Mouse (Mus musculus) stomach, embryonic 15.5 days (tissue): ENCODE data around the gene Esx1. TPM values are rescaled to one million over a fixed set of nuclear protein-coding genes. Genes with fewer than 3 reads are reported as not detected.

ENCODE experiments used
- ATAC-seq: fragments of 200-750 bp; cut with Nextera tagmentation; 2 replicates; pipeline ENCODE4 v1.8.0; 2017; ENCODE audit warnings: low read depth, moderate number of reproducible peaks, moderate TSS enrichment; ENCODE audit not compliant: insufficient read depth, low FRiP score
- H3K27ac ChIP-seq: fragments of 300-500 bp; sonication (generic); 2 replicates; pipeline ENCODE4 v1.5.1; 2015; ENCODE audit warnings: mild to moderate bottlenecking, inconsistent platforms
- H3K27me3 ChIP-seq: fragments of 300-500 bp; sonication (generic); replicated peaks from 2 replicates; pipeline ENCODE4 v1.6.1; 2015; ENCODE audit warnings: inconsistent platforms
- H3K36me3 ChIP-seq: fragments of 300-500 bp; sonication (generic); 2 replicates; pipeline ENCODE4 v1.6.1; 2015; ENCODE audit warnings: inconsistent platforms
- H3K4me1 ChIP-seq: fragments of 300-500 bp; sonication (generic); 2 replicates; pipeline ENCODE4 v1.6.1; 2015; ENCODE audit warnings: inconsistent platforms
- H3K4me2 ChIP-seq: fragments of 300-500 bp; sonication (generic); 2 replicates; pipeline ENCODE4 v1.6.1; 2015; ENCODE audit warnings: mild to moderate bottlenecking, inconsistent platforms
- H3K4me3 ChIP-seq: fragments of 300-500 bp; sonication (generic); replicated peaks from 2 replicates; pipeline ENCODE4 v1.5.1; 2015; ENCODE audit warnings: inconsistent platforms
- H3K9ac ChIP-seq: fragments of 300-500 bp; sonication (generic); 2 replicates; pipeline ENCODE4 v1.6.1; 2015; ENCODE audit warnings: inconsistent platforms
- H3K9me3 ChIP-seq: fragments of 300-500 bp; sonication (generic); 2 replicates; pipeline ENCODE4 v1.6.1; 2016; ENCODE audit warnings: inconsistent platforms
- WGBS: fragments of 180-500 bp; shearing (Covaris S2); methylation state at CpG from one replicate; pipeline ENCODE4 v1.1.7; 2015; 5-methylcytosine and 5-hydroxymethylcytosine counted together
- polyA plus RNA-seq: library from polyadenylated mRNA; unstranded; fragments of >200 nt; fragmentation: Nextera tagmentation; extraction: Ambion mirVana; gene quantifications from 2 replicates; pipeline ENCODE4 v1.2.1, GENCODE M21; 2015

The Esx1 gene
- not detected in 2 replicates for polyA plus RNA-seq

DNA sequence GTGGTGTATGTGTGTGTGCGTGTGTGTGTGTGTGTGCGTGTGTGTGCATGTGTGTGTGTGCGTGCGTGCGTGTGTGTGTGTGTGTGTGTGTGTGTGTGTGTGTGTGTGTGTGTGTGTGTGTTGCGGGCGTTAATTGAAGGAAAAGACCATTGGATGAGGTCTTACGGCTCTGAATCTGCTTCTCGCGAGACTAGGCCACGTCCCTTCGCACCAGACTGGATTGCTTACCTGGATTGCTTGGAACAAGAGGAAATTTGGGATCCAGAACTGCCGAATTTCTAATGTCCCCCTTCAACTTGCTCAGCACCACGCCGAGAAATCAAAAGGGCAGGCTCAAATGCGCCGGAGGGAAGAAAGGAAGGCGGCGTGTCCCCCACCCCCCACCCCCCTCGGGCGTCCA, at the start of gene Esx1:
Esx1 (minus strand) TSS at position 366 of the 400 bp plus-strand sequence.
- 0 out of 2 replicates have a peak, but pooled peaks cover 3% of the 10 kb centered on the region for H3K4me1 ChIP-seq
- WGBS = 39% methylated on average over 16 of the region's 21 CpGs
- peak within 1 kb of the TSS; percentile 30; the same call in 1 of the 2 replicates for H3K4me2 ChIP-seq
- H3K9ac ChIP-seq = no peak within 1 kb of the TSS
- H3K27me3 ChIP-seq = peaks cover 35% of the 10 kb centered on the region
- no peak within 1 kb of the TSS for H3K4me3 ChIP-seq
- no peak for ATAC-seq
- H3K36me3 ChIP-seq = no peaks in the 10 kb centered on the region
- H3K27ac ChIP-seq = no peak within 1 kb of the TSS
- no peaks in the 10 kb centered on the region for H3K9me3 ChIP-seq

DNA sequence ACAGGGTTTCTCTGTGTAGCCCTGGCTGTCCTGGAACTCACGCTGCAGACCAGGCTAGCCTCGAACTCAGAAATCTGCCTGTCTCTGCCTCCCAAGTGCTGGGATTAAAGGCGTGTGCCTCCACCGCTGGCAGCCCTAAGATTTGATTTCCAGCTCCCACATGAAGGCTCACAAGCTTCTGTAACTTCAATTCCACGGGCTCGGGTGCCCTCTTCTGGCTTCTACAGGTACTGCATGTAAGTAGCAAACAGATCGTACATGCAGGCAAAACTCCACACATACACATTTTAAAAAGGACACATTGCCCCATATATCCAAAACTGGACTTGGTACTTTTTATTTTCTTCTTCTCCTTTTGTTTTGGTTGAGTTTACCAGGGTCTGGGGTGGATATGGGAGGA, 48.1 kb upstream of the Esx1 start:
- WGBS = 41% methylated on average over 7 of the region's 7 CpGs
- no peak for ATAC-seq
- no peaks in the 10 kb centered on the region for H3K36me3 ChIP-seq
- no peaks in the 10 kb centered on the region for H3K27me3 ChIP-seq
- no peak overlapping the region for H3K4me2 ChIP-seq
- no peaks in the 10 kb centered on the region for H3K9me3 ChIP-seq
- H3K4me3 ChIP-seq = no peak overlapping the region
- no peak overlapping the region for H3K27ac ChIP-seq
- H3K4me1 ChIP-seq = no peaks in the 10 kb centered on the region
- H3K9ac ChIP-seq = no peak overlapping the region

DNA sequence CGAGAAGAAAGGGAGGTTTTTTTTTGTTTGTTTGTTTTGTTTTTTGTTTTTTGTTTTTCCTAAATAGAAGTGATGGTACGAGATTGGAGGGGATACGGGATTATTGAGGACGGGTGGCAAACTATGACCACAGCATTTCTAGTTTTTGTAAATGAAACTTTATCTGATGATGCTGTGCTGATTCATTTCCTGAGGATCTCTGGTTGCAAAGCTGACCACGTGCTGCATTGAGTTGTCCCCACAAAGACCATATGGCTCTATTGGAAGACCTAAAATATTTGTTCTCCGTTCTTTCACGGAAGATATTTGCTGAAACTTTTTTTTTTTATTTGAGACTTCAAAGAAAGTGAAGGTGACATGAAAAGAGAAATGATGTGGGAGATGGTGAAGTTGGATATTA, 45.8 kb upstream of the Esx1 start:
- ATAC-seq = no peak
- 72% methylated on average over 7 of the region's 7 CpGs for WGBS
- Histone ChIP-seq H3K36me3 (no peaks in the 10 kb centered on the region), H3K9ac (no peak overlapping the region), H3K4me3 (no peak overlapping the region), H3K27ac (no peak overlapping the region), H3K27me3 (no peaks in the 10 kb centered on the region), H3K9me3 (no peaks in the 10 kb centered on the region), H3K4me1 (no peaks in the 10 kb centered on the region), H3K4me2 (no peak overlapping the region)

DNA sequence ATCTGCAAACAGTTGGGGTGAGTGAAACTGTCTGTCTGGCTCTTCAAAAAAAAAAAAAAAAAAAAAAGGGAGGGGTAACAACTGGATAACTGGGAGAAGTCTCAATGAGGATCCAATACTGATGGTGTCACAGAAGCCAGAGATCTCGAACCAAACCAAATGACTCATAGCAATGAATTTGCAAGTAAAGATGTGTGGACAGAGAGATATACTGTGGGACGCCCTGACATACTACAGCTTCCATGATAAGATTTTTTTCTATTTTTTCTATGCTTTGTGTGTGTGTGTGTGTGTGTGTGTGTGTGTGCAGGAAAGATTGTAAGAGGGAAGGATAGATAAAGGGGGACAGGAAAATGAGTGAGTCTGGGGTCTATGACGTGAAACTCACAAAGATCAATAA, 43.7 kb upstream of the Esx1 start:
- H3K4me2 ChIP-seq = no peak overlapping the region
- H3K4me3 ChIP-seq = no peak overlapping the region
- H3K4me1 ChIP-seq = no peaks in the 10 kb centered on the region
- H3K27me3 ChIP-seq = no peaks in the 10 kb centered on the region
- no peak overlapping the region for H3K9ac ChIP-seq
- 84% methylated on average over 3 of the region's 3 CpGs for whole genome bisulfite sequencing
- no peaks in the 10 kb centered on the region for H3K36me3 ChIP-seq
- no peak for ATAC-seq
- no peak overlapping the region for H3K27ac ChIP-seq
- H3K9me3 ChIP-seq = no peaks in the 10 kb centered on the region

DNA sequence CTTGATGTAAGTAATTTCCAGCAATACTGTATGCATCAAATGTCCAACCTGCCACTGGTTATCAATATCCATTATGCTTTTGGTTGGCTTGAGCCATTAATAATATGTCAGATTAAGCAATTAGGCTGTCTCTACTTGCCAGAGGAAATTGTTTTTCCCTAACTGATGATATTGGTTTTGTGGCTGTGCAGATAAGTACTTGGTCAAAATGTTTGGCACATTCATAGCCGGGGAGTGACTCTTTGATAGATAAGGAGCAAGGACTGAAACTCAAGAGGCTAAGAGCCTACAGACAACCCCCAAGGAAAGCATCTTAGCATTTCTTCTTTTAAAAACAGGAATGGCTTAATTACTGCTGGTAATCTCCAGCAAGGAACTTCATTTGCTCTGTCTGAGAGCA, 40.8 kb upstream of the Esx1 start:
- H3K27me3 ChIP-seq = no peaks in the 10 kb centered on the region
- H3K4me3 ChIP-seq = no peak overlapping the region
- no peaks in the 10 kb centered on the region for H3K9me3 ChIP-seq
- no peaks in the 10 kb centered on the region for H3K4me1 ChIP-seq
- 39% methylated on average over 1 of the region's 1 CpGs for WGBS
- no peak overlapping the region for H3K27ac ChIP-seq
- ATAC-seq = no peak
- H3K4me2 ChIP-seq = no peak overlapping the region
- no peak overlapping the region for H3K9ac ChIP-seq
- no peaks in the 10 kb centered on the region for H3K36me3 ChIP-seq

DNA sequence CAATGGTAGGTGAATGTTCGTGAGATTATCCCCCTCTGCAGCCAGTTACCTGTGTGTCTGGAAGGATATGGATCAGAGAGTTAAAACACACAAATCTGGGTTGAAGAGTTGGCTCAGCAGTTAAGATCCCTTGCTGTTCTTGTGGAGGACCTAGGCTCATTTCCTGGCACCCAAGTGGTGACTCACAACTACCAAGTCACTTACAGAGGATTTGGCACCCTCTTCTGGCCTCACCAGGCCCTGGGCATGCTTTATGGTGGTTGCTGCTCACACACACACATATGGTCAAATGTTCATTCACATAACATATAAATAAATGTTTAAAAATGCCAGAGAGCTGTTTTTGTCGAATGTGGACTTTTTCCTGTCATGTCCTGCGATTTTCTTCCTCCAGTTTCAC, 39.1 kb upstream of the Esx1 start:
- WGBS = 59% methylated on average over 3 of the region's 3 CpGs
- H3K9ac ChIP-seq = no peak overlapping the region
- H3K4me3 ChIP-seq = no peak overlapping the region
- H3K27me3 ChIP-seq = no peaks in the 10 kb centered on the region
- no peaks in the 10 kb centered on the region for H3K9me3 ChIP-seq
- no peak for ATAC-seq
- H3K4me2 ChIP-seq = no peak overlapping the region
- no peaks in the 10 kb centered on the region for H3K4me1 ChIP-seq
- no peaks in the 10 kb centered on the region for H3K36me3 ChIP-seq
- no peak overlapping the region for H3K27ac ChIP-seq

DNA sequence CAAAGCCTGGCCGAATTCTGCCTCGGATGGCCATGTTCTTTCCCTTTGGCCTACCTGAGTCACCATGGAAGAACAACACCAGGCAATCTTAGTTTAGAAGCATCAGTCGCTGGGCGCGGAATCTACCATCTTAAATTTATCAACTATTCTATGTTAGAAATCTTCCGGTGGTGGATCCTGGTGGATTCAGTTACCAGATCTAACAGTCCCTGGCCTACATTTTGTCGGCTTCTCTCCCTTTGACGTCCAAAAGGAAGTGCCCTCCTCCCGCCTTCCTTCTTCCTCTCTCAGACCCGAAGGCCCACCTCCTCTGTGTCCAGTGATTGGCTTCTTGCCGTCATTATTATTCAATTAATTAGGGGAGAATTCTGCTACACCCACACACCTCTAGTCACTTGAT, 27.2 kb upstream of the Esx1 start:
- WGBS = 85% methylated on average over 11 of the region's 11 CpGs
- H3K4me2 ChIP-seq = no peak overlapping the region
- no peaks in the 10 kb centered on the region for H3K4me1 ChIP-seq
- no peak overlapping the region for H3K27ac ChIP-seq
- H3K4me3 ChIP-seq = no peak overlapping the region
- ATAC-seq = no peak
- no peaks in the 10 kb centered on the region for H3K36me3 ChIP-seq
- H3K9ac ChIP-seq = no peak overlapping the region
- no peaks in the 10 kb centered on the region for H3K27me3 ChIP-seq
- no peaks in the 10 kb centered on the region for H3K9me3 ChIP-seq

DNA sequence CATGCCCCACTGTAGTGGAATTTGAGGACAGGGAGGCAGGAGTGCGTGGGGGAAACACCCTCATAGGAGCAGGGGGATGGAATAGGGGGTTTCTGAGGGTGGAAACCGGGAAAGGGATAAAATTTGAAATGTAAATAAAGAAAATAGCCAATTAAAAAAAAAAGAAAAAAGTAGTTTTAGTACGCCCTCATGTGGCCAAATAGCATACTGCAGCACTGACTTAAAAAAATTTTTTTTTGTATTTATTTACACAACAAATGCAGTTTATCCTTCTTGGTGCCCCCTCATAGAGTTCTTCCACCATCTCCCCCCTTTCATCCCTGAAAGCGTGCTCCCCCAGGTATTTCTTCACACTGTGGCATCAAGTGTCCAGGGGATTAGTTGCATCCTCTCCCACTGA, 22.8 kb upstream of the Esx1 start:
- H3K27ac ChIP-seq = no peak overlapping the region

DNA sequence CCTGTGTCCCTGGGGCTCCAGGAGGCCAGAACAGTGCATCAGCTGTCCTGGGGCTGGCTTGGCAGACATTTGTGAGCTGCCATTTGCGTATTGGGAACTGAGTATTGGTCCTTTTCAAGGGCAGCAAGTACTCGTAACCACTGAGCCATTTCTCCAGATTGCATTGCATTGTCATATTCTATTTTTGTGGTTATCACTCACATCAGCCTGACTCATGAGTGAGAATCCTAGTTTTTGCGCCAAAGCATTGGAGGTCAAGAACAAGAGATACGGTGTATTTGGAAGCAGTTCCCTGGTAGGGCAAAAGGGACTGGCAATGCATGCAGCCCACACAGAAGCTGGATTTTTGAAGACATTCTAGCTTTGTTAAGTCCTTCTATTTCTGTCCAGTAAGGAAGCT, 21.8 kb upstream of the Esx1 start:
- Histone ChIP-seq H3K4me3 (no peak overlapping the region), H3K9ac (no peak overlapping the region), H3K9me3 (no peaks in the 10 kb centered on the region), H3K4me2 (no peak overlapping the region), H3K36me3 (no peaks in the 10 kb centered on the region), H3K27me3 (no peaks in the 10 kb centered on the region), H3K27ac (no peak overlapping the region), H3K4me1 (no peaks in the 10 kb centered on the region)
- ATAC-seq = no peak
- 84% methylated on average over 4 of the region's 4 CpGs for WGBS

More for the DNA sequence above, 22.8 kb upstream of the Esx1 start:
- H3K4me2 ChIP-seq = no peak overlapping the region
- WGBS = 31% methylated on average over 4 of the region's 4 CpGs
- no peaks in the 10 kb centered on the region for H3K4me1 ChIP-seq
- no peak overlapping the region for H3K4me3 ChIP-seq
- no peaks in the 10 kb centered on the region for H3K9me3 ChIP-seq
- no peak for ATAC-seq
- H3K9ac ChIP-seq = no peak overlapping the region
- no peaks in the 10 kb centered on the region for H3K36me3 ChIP-seq
- H3K27me3 ChIP-seq = no peaks in the 10 kb centered on the region

DNA sequence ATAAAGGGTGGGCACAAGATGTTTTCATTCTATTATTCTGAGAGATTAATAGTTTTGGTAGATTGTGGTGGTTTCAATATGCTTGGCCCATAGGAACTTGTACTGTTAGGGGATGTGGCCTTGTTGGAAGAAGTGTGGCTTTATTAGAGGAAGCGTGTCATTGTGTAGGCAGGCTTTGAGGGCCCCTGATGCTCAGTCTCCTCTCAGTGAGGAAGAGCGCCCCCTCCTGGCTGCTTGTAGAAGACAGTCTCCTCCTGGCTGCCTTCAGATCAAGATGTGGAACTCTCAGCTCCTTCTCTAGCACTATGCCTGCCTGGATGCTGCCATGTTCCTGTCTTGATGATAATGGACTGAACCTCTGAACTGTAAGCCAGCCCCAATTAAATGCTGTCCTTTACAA, 20.7 kb upstream of the Esx1 start:
- H3K4me2 ChIP-seq = no peak overlapping the region
- no peaks in the 10 kb centered on the region for H3K36me3 ChIP-seq
- no peak for ATAC-seq
- 27% methylated on average over 2 of the region's 2 CpGs for WGBS
- H3K27me3 ChIP-seq = no peaks in the 10 kb centered on the region
- H3K4me1 ChIP-seq = no peaks in the 10 kb centered on the region
- no peaks in the 10 kb centered on the region for H3K9me3 ChIP-seq
- no peak overlapping the region for H3K9ac ChIP-seq
- H3K27ac ChIP-seq = no peak overlapping the region
- no peak overlapping the region for H3K4me3 ChIP-seq

DNA sequence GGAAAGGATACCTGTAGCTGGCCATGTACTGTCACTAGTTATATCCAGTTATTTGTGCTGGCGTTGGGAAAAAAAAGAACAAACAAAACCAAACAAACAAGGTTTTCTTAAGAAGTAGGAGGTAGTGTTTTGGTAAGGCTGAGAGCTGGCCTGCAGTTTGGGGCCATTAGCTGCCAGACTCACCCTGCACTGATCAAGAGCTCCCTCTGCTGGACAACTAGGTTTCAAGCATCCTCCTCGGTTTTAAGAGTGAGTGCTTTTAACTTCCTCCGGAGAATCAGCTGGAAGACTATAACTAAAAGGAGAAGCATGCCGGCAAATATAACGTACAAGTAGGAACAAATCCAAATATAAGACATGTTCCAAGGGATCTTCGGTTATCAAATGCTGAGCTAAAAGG, 19.8 kb upstream of the Esx1 start:
- Histone ChIP-seq H3K27me3 (no peaks in the 10 kb centered on the region), H3K4me1 (no peaks in the 10 kb centered on the region), H3K4me2 (no peak overlapping the region), H3K9me3 (no peaks in the 10 kb centered on the region), H3K36me3 (no peaks in the 10 kb centered on the region), H3K27ac (no peak overlapping the region), H3K4me3 (no peak overlapping the region), H3K9ac (no peak overlapping the region)
- ATAC-seq = no peak
- WGBS = 14% methylated on average over 6 of the region's 6 CpGs

DNA sequence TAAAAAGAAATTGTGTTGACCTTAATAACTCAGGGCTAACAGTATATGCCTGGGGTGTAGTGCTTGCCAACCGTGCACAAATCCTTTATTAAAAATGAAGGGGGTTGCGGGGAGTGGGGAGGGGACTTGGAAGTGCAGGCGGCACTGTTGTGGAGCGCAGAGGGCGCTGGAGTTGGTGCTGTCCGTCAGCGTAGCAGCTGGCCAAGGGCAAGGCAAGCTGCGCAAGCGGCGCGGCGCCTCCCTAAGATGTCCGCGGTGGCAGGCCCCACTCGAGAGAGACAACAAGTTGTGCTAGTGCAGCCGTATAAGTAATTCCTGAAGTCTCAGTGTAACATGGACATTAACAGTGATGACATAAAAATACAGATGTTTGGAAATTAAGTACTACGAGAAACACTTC, 5.7 kb upstream of the Esx1 start:
- Histone ChIP-seq H3K4me1 (no peaks in the 10 kb centered on the region), H3K9me3 (no peaks in the 10 kb centered on the region), H3K27ac (no peak overlapping the region), H3K4me2 (no peak overlapping the region), H3K36me3 (no peaks in the 10 kb centered on the region), H3K27me3 (0 out of 2 replicates have a peak, but pooled peaks cover 2% of the 10 kb centered on the region), H3K4me3 (no peak overlapping the region), H3K9ac (no peak overlapping the region)
- ATAC-seq = no peak
- 12% methylated on average over 17 of the region's 17 CpGs for WGBS

DNA sequence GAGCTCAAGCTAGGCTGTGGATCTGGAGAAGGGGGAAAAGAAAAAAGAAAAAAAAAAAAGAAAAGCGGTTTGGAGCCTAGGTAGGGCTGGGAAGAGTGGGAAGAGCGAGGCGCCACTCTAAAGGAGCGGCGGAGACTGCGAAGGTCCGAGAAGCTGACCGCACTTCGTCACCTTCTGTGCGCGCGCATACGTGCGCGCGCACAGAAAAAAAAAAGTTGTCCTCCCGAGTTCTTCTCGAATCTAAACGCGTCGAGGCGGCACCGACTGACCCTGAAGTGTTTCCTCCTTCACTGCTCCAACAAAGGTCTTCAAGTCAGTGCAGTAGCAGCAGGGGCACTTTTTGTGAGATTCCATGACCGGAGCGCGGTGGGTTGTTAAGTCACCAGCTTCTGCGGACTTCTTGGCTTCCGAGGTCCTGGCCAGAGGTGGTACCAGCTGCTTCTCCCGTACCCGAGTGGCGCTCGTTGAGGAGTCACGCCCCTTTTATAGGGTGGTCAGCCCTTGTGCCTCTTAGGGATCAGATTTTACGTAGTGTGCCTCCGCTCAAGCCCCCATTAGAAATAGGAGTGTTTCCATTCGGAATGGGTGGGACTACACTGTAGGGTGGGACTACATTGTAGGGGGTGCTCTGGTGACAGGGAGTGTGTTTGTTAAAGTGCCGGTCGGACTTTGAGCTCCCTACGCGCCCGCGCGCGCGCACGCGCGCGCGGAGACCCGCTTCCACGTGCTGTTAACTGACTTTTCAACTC, 2.0 kb downstream of the Esx1 start:
- H3K4me3 ChIP-seq = peak overlapping the region; percentile 19
- H3K36me3 ChIP-seq = no peaks in the 10 kb centered on the region
- H3K9ac ChIP-seq = no peak overlapping the region
- 22% methylated on average over 51 of the region's 52 CpGs for WGBS
- peaks cover 44% of the 10 kb centered on the region for H3K27me3 ChIP-seq
- no peaks in the 10 kb centered on the region for H3K9me3 ChIP-seq
- H3K4me2 ChIP-seq = peak overlapping the region; percentile 46
- H3K27ac ChIP-seq = no peak overlapping the region
- ATAC-seq = no peak
- 0 out of 2 replicates have a peak, but pooled peaks cover 3% of the 10 kb centered on the region for H3K4me1 ChIP-seq
